Mouse (Mus musculus): ENCODE data around the gene Tram2. TPM values are rescaled to one million over a fixed set of nuclear protein-coding genes. Genes with fewer than 3 reads are reported as not detected.

Gene Tram2
- polyA plus RNA-seq, 1 experiment: 1.9 TPM

GRCm38 (mm10) chr1:21007941-21008701, 70.9 kb downstream of the Tram2 start:
- Histone ChIP-seq H3K4me1 (ENCODE audit: control insufficient read depth, insufficient read depth, insufficient read length, low read length) (peaks cover 8% of the 10 kb centered on the region), H3K4me3 (ENCODE audit: insufficient read depth, low read depth, low read length) (no peak overlapping the region), H3K27ac (replicated peaks; ENCODE audit: low read depth, low read length) (peak overlapping the region; percentile 75)

GRCm38 (mm10) chr1:21006775-21007174, 72.3 kb downstream of the Tram2 start:
- H3K4me3 ChIP-seq (ENCODE audit: insufficient read depth, low read depth, low read length): no peak overlapping the region
- peaks cover 8% of the 10 kb centered on the region for H3K4me1 ChIP-seq (ENCODE audit: control insufficient read depth, insufficient read depth, insufficient read length, low read length)
- H3K27ac ChIP-seq (replicated peaks; ENCODE audit: low read depth, low read length): no peak overlapping the region

- Histone ChIP-seq H3K4me3 (ENCODE audit: insufficient read depth, low read depth, low read length) (no peak overlapping the region), H3K27ac (replicated peaks; ENCODE audit: low read depth, low read length) (no peak overlapping the region), H3K4me1 (ENCODE audit: control insufficient read depth, insufficient read depth, insufficient read length, low read length) (peaks cover 8% of the 10 kb centered on the region)
Measured at GRCm38 (mm10) chr1:21004596-21004995, 74.4 kb downstream of the Tram2 start.

- H3K27ac ChIP-seq (replicated peaks; ENCODE audit: low read depth, low read length): no peak overlapping the region
- H3K4me1 ChIP-seq (ENCODE audit: control insufficient read depth, insufficient read depth, insufficient read length, low read length): no peaks in the 10 kb centered on the region
- H3K4me3 ChIP-seq (ENCODE audit: insufficient read depth, low read depth, low read length): no peak overlapping the region
Measured at GRCm38 (mm10) chr1:21002246-21003142, 76.5 kb downstream of the Tram2 start.

DNA sequence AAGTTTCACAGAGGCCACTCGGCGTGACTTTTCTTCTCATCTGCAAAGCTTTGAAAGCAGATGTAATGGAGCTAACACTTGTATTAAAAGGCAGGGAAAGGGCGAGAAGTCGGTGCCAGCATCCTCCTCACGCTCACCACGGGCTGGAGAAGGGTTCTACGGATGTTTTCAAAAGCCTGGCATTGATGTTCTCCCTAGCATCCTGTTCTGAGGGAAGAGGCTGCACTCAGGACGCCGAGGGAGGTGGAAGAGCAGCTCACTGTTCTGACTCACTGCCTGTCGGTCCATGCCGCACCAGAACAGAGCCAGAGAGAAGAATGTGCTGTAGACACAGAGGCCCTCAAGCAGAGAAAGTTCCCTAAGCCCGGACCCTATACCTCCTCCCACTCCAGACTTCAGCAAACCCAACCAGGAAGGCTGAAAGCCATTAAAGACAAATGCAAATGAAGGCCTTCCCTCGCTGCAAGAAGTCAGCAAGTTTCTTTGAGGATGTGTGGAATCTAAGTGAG, 81.1 kb downstream of the Tram2 start:
- no peak overlapping the region for H3K4me3 ChIP-seq (ENCODE audit: insufficient read depth, low read depth, low read length)
- no peak overlapping the region for H3K27ac ChIP-seq (replicated peaks; ENCODE audit: low read depth, low read length)
- peaks cover 9% of the 10 kb centered on the region for H3K4me1 ChIP-seq (ENCODE audit: control insufficient read depth, insufficient read depth, insufficient read length, low read length)

DNA sequence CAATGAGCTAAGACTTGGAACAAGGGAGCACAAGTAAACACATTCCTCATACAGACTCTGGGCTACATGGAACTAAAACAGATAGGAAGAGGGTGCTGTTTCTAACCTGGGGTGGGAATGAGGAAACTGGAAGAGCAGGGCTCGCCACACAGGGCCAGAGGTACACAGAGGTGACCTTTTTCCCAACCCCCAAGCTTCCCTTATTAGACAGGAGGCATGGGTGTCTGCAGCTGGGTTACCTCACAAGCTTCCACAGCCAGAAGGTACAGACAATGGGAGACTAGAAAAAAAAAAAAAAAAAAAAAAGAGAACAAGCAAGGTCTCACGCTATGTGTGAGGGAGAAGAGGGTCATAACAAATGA, 81.7 kb downstream of the Tram2 start:
- Histone ChIP-seq H3K4me3 (ENCODE audit: insufficient read depth, low read depth, low read length) (no peak overlapping the region), H3K4me1 (ENCODE audit: control insufficient read depth, insufficient read depth, insufficient read length, low read length) (peaks cover 9% of the 10 kb centered on the region), H3K27ac (replicated peaks; ENCODE audit: low read depth, low read length) (no peak overlapping the region)

DNA sequence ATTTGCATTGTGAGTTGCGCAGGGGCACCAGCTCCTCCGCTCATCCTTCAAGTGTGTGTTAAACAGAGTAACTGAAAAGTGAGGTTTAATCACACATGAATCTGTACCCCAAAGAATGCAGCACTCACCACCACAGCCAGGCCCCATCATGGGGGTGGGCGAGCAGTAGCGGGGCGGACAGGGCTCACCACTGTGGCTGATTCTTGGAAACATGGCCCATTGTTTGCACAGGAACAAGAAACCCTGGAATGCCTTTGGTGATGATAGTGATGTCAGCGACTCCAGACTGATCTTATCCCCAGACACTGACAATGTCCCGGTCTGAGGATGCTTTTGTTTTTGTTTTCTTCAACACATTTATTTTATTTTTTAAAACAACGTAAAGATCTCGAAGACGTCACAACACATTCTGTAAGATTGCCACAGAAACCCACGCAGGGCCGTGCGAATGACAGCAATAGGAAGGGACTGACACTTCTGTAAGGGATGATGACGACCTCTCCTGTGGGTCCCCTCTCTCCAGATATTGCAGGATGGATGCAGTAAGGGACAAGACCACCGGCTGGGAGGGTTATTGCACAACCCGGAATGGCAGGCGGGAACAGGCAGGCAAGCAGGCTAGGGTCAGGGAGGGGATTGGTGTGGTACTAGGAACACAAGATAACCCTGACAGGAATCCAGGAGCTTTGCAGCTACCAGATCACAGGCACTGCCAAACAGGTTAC, 82.3 kb downstream of the Tram2 start:
- Histone ChIP-seq H3K27ac (replicated peaks; ENCODE audit: low read depth, low read length) (no peak overlapping the region), H3K4me1 (ENCODE audit: control insufficient read depth, insufficient read depth, insufficient read length, low read length) (peaks cover 9% of the 10 kb centered on the region), H3K4me3 (ENCODE audit: insufficient read depth, low read depth, low read length) (no peak overlapping the region)

- Histone ChIP-seq H3K4me1 (ENCODE audit: control insufficient read depth, insufficient read depth, insufficient read length, low read length) (peaks cover 9% of the 10 kb centered on the region), H3K27ac (replicated peaks; ENCODE audit: low read depth, low read length) (no peak overlapping the region), H3K4me3 (ENCODE audit: insufficient read depth, low read depth, low read length) (no peak overlapping the region)
Measured at GRCm38 (mm10) chr1:20995331-20995986, 83.6 kb downstream of the Tram2 start.

GRCm38 (mm10) chr1:20994338-20994737, 84.7 kb downstream of the Tram2 start:
- Histone ChIP-seq H3K27ac (replicated peaks; ENCODE audit: low read depth, low read length) (no peak overlapping the region), H3K4me1 (ENCODE audit: control insufficient read depth, insufficient read depth, insufficient read length, low read length) (peaks cover 9% of the 10 kb centered on the region), H3K4me3 (ENCODE audit: insufficient read depth, low read depth, low read length) (no peak overlapping the region)

DNA sequence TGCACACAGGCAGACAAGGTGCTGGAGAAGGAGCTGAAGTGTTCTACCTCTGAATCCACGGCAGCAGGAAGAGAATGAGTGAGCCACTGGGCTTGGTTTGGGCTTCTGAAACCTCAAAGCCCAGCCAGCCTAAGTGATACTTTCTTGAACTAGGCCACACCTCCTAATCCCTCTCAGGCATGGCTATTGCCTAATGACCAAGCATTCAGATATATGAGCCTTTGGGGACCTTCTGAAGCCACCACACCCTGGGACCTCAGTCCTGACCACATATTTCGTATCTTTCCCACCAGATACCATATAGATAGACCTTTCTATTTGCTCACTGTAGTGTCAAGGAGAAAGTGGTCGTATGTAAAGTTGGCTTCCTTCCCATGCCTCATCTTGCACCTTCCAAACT, 85.3 kb downstream of the Tram2 start:
- H3K4me3 ChIP-seq (ENCODE audit: insufficient read depth, low read depth, low read length): no peak overlapping the region
- no peak overlapping the region for H3K27ac ChIP-seq (replicated peaks; ENCODE audit: low read depth, low read length)
- H3K4me1 ChIP-seq (ENCODE audit: control insufficient read depth, insufficient read depth, insufficient read length, low read length): peaks cover 9% of the 10 kb centered on the region

DNA sequence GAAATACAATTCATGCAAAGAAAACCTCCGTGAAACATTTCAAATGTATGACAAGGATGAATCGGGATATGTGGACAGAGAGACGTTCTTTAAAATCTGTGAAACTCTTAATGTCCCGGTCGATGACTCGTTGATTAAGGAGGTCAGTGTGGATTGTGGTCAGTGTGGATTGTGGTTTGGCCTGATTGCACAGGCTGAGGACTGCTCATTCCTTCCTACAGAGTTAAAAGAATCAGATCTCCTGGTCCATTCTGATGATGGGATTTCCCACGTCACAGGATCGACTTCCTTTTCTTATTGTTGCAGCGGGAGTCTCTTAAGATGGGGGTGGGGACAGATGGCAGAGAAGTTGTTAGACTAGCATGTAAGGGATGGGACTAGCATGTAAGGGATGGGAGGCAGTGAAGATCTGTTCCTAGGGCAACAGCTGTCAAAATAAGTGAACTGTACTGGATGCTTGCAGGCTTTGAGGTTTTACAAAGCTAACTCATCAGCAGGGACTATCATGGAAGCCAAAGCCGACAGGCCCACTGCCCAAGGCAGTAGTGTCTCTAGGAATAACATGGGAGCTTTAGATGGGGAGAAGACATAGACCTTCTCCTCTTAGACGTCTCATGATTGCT, 89.5 kb downstream of the Tram2 start:
- H3K4me1 ChIP-seq (ENCODE audit: control insufficient read depth, insufficient read depth, insufficient read length, low read length): no peaks in the 10 kb centered on the region
- H3K27ac ChIP-seq (replicated peaks; ENCODE audit: low read depth, low read length): no peak overlapping the region
- no peak overlapping the region for H3K4me3 ChIP-seq (ENCODE audit: insufficient read depth, low read depth, low read length)

DNA sequence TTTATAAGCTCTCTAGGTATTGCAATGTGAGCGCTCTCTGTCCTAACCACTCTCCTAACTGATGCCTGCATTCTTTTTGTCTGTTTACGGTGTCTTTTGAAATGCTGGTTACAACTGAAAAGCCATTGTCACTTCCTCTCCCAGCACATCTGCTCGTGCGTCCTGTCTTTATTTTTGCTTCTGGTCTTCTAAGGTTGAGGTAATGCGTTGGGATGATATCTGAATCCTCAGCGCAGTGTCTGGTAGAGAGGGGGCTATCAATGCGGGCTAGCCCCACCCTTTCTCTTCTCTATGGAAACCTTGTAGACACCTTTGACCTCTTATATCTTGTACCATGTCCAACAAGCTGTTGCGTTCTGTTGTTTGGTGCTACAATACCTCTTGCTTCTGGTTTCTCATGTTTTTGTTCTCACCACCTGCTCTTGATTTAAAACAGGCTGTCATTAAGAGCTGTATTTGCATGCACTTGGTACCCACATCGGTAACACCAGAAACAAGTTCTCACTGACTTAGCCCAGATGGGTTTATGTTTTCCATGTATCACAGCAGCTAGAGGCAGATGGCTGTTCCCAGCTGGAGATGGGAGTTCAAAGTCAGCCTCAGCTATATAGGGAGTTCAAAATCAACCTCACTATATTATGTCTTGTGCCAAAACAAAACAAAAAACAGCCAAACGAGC, 92.5 kb downstream of the Tram2 start:
- Histone ChIP-seq H3K27ac (replicated peaks; ENCODE audit: low read depth, low read length) (no peak overlapping the region), H3K4me3 (ENCODE audit: insufficient read depth, low read depth, low read length) (no peak overlapping the region), H3K4me1 (ENCODE audit: control insufficient read depth, insufficient read depth, insufficient read length, low read length) (no peaks in the 10 kb centered on the region)

GRCm38 (mm10) chr1:20984582-20984981, 94.4 kb downstream of the Tram2 start:
- no peak overlapping the region for H3K4me3 ChIP-seq (ENCODE audit: insufficient read depth, low read depth, low read length)
- no peaks in the 10 kb centered on the region for H3K4me1 ChIP-seq (ENCODE audit: control insufficient read depth, insufficient read depth, insufficient read length, low read length)
- H3K27ac ChIP-seq (replicated peaks; ENCODE audit: low read depth, low read length): no peak overlapping the region

DNA sequence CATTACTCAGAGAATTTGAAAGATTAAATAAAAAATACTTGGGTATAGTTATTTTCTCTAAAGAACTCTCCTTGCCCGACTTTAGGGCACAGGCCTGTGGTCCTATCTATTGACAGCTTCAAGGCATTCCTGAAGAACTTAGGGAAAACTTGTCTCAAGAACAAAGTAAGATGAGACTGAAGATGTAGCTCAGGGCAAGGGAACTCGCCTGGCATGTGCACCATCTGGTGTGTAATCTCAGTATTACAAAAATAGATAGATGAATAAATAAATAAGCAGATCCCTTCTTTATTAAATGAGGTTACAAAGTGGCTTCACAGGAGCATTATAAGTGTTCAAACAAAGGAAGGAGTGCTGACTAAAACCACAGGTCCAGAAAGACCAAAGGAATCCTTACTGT, 94.9 kb downstream of the Tram2 start:
- H3K4me3 ChIP-seq (ENCODE audit: insufficient read depth, low read depth, low read length): no peak overlapping the region
- no peak overlapping the region for H3K27ac ChIP-seq (replicated peaks; ENCODE audit: low read depth, low read length)
- H3K4me1 ChIP-seq (ENCODE audit: control insufficient read depth, insufficient read depth, insufficient read length, low read length): no peaks in the 10 kb centered on the region
